Mouse (Mus musculus) kidney, adult 11 months (tissue): ENCODE measurements around the gene Dst.
A peak's percentile ranks its signal among the peaks of the same experiment; 100 is the strongest.

Source experiments
- DNase-seq: peaks from one replicate; pipeline ENCODE4 v3.0.0; 2022

The Dst gene

GRCm38 (mm10) chr1:34069514-34070290 lies 161.7 kb downstream of the Dst start:
- no peak for DNase-seq

GRCm38 (mm10) chr1:34070474-34070873 lies 162.4 kb downstream of the Dst start:
- DNase-seq: no peak

GRCm38 (mm10) chr1:34070991-34071639 lies 163.1 kb downstream of the Dst start:
- DNase-seq: no peak

GRCm38 (mm10) chr1:34072262-34072661 lies 164.2 kb downstream of the Dst start:
- no peak for DNase-seq

- no peak for DNase-seq
Measured at GRCm38 (mm10) chr1:34073436-34074169, 165.6 kb downstream of the Dst start.

GRCm38 (mm10) chr1:34074245-34075187 lies 166.5 kb downstream of the Dst start:
- DNase-seq: no peak

GRCm38 (mm10) chr1:34076701-34077421 lies 168.8 kb downstream of the Dst start:
- DNase-seq: no peak

GRCm38 (mm10) chr1:34077422-34077790 lies 169.4 kb downstream of the Dst start:
- DNase-seq: no peak

- DNase-seq: no peak
Measured at GRCm38 (mm10) chr1:34077941-34078340, 169.9 kb downstream of the Dst start.

GRCm38 (mm10) chr1:34089011-34089410 lies 181.0 kb downstream of the Dst start:
- peak; percentile 63 for DNase-seq

GRCm38 (mm10) chr1:34090700-34091099 lies 182.7 kb downstream of the Dst start:
- no peak for DNase-seq

GRCm38 (mm10) chr1:34093652-34094051 lies 185.6 kb downstream of the Dst start:
- no peak for DNase-seq

GRCm38 (mm10) chr1:34094301-34094700 lies 186.3 kb downstream of the Dst start:
- DNase-seq: no peak

- no peak for DNase-seq
Measured at GRCm38 (mm10) chr1:34095173-34095572, 187.1 kb downstream of the Dst start.

- peak; percentile 69 for DNase-seq
Measured at GRCm38 (mm10) chr1:34096923-34097322, 188.9 kb downstream of the Dst start.

GRCm38 (mm10) chr1:34097640-34098039 lies 189.6 kb downstream of the Dst start:
- no peak for DNase-seq

GRCm38 (mm10) chr1:34099439-34099838 lies 191.4 kb downstream of the Dst start:
- no peak for DNase-seq

- no peak for DNase-seq
Measured at GRCm38 (mm10) chr1:34100385-34100784, 192.4 kb downstream of the Dst start.

GRCm38 (mm10) chr1:34102604-34103003 lies 194.6 kb downstream of the Dst start:
- no peak for DNase-seq

- no peak for DNase-seq
Measured at GRCm38 (mm10) chr1:34103176-34103575, 195.2 kb downstream of the Dst start.

- DNase-seq: no peak
Measured at GRCm38 (mm10) chr1:34103713-34104172, 195.7 kb downstream of the Dst start.

GRCm38 (mm10) chr1:34104846-34105245 lies 196.8 kb downstream of the Dst start:
- DNase-seq: no peak
